Mouse (Mus musculus) CH12.LX (cell line): ENCODE measurements around the gene Ankar. TPM values are rescaled to one million over a fixed set of nuclear protein-coding genes. Genes with fewer than 3 reads are reported as not detected.

ENCODE experiments used
- DNase-seq: peaks from one replicate; pipeline ENCODE4 v3.0.0-alpha.2; 2013; ENCODE audit errors: extremely low read depth
- H3K27ac ChIP-seq: 2 replicates; pipeline ENCODE4 v1.5.1; 2012; ENCODE audit warnings: low read depth, mild to moderate bottlenecking, control low read depth, moderate library complexity; ENCODE audit not compliant: insufficient read depth
- H3K27me3 ChIP-seq: replicated peaks from 2 replicates; pipeline ENCODE3; 2012; ENCODE audit warnings: inconsistent platforms
- H3K36me3 ChIP-seq, 2 experiments: replicated peaks in 1 of 2; 2 replicates each; pipeline versions ENCODE3 to v1.6.1; 2012; ENCODE audit warnings: inconsistent platforms in 1 of 2, low read length in 1 of 2, mild to moderate bottlenecking in 1 of 2, mixed read lengths in 1 of 2, moderate library complexity in 1 of 2; ENCODE audit not compliant: control insufficient read depth in 1 of 2, insufficient read depth in 1 of 2
- H3K4me1 ChIP-seq, 2 experiments: 2 replicates each; pipeline ENCODE4 v1.6.1; 2012; ENCODE audit warnings: inconsistent platforms in 1 of 2, moderate library complexity in 1 of 2; ENCODE audit not compliant: insufficient read depth in 2 of 2, control insufficient read depth in 1 of 2
- H3K4me2 ChIP-seq: 2 replicates; pipeline ENCODE4 v1.6.1; 2012; ENCODE audit warnings: low read depth, mild to moderate bottlenecking, control low read depth; ENCODE audit not compliant: poor library complexity, insufficient read depth, severe bottlenecking
- H3K4me3 ChIP-seq, 3 experiments: fragments of 150-350 bp in 1 of 3; sonication (generic) in 1 of 3; replicated peaks in 1 of 3; 2 replicates each; pipeline versions ENCODE3 to v1.5.1; 2011 to 2012; ENCODE audit warnings: low read depth in 2 of 3, low read length in 2 of 3, mild to moderate bottlenecking in 2 of 3, moderate library complexity in 2 of 3, control low read depth in 1 of 3, improper control_type of control experiment in 1 of 3, inconsistent platforms in 1 of 3, mixed read lengths in 1 of 3; ENCODE audit not compliant: poor library complexity in 1 of 3
- H3K79me2 ChIP-seq: replicated peaks from 2 replicates; pipeline ENCODE4 v1.6.1; 2012; ENCODE audit warnings: mild to moderate bottlenecking, moderate library complexity; ENCODE audit not compliant: control insufficient read depth, poor library complexity, insufficient read depth, severe bottlenecking; ENCODE audit errors: extremely low read depth
- H3K9ac ChIP-seq: 2 replicates; pipeline ENCODE4 v1.6.1; 2012; ENCODE audit warnings: low read depth, mild to moderate bottlenecking, control low read depth, moderate library complexity; ENCODE audit not compliant: insufficient read depth
- H3K9me3 ChIP-seq: replicated peaks from 2 replicates; pipeline ENCODE3; 2012; ENCODE audit warnings: low read length, inconsistent platforms, mixed read lengths
- CTCF ChIP-seq, 2 experiments: IDR thresholded peaks in 1 of 2; conservative IDR thresholded peaks in 1 of 2; 2 replicates each; pipeline ENCODE4 v1.5.1; 2011 to 2012; ENCODE audit warnings: low read depth in 2 of 2, low read length in 2 of 2, improper control_type of control experiment in 1 of 2, inconsistent platforms in 1 of 2, mild to moderate bottlenecking in 1 of 2, moderate library complexity in 1 of 2
- MAX ChIP-seq: IDR thresholded peaks from 2 replicates; pipeline ENCODE4 v1.6.1; 2011; ENCODE audit warnings: low read length, improper control_type of control experiment
- USF1 ChIP-seq: IDR thresholded peaks from 2 replicates; pipeline ENCODE4 v1.6.1; 2014; ENCODE audit warnings: low read depth, mild to moderate bottlenecking, inconsistent platforms, low read length, improper control_type of control experiment
- dilution Hi-C: fragments of 300-500 bp; cut with MboI; formaldehyde crosslinking; loops from 2 replicates; pipeline ENCODE4 v1.14.3; 2020; ENCODE audit warnings: low sequenced_read_pairs; ENCODE audit not compliant: extremely low pct_unique_long_range_greater_than_20kb, extremely low pct_ligation_motif_present
- in situ Hi-C: fragments of 300-500 bp; cut with MboI; formaldehyde crosslinking; loops from 3 replicates; pipeline ENCODE4 v1.14.3; 2019; ENCODE audit warnings: low sequenced_read_pairs, low pct_ligation_motif_present, low pct_unique_long_range_greater_than_20kb, mixed read lengths
- polyA plus RNA-seq: library from polyadenylated mRNA; unstranded; fragments of >175 nt; gene quantifications from 2 replicates; pipeline ENCODE4 v1.2.1, GENCODE M21; 2012; ENCODE audit warnings: low read depth; ENCODE audit not compliant: insufficient read length
- total RNA-seq, 2 experiments: library from RNA; depleted of rRNA; stranded (reverse); fragments of 300-350 nt in 1 of 2; fragments of >200 nt in 1 of 2; gene quantifications; 2 replicates each; pipeline ENCODE4 v1.2.3; 2012 to 2014

Ankar gene
- total and polyA plus RNA-seq, 3 experiments = not detected

DNA sequence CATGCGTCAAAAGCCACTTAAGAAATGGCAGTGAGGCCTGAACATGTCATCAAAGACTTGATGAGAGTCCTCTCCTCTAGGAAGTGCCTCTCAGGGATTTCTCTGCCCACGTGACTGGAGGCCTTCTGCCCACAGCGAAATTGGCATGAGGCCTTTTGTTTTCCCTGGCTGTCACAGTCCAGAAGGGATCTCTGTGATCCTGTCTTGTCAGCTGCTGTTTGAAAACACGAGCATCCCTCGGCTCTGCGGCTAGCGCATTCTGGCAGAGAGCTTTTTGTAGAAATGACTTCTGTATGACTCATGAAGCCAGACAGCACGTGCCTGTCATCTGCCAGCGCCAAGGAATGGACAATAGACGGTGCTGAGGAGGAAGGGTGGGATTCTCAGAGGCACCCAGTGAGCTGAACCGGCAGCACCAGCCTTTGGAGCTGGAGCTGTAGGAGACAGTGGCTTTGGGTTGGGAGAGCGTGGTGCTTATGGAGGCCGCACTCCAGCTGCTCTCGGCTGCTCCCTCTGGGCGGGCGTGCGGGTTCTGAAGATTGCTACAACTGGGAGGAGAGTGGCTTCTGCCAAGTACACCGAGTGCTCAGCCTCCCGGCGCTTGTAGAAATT, 106.9 kb downstream of the Ankar start:
- TF ChIP-seq CTCF (conservative IDR thresholded peaks at IDR 0.05 in 1 of 2, IDR thresholded peaks at IDR 0.05 in 1 of 2; ENCODE audit: low read depth in 2 of 2, low read length in 2 of 2) (no peak), USF1 (no peak), MAX (no peak)
- Histone ChIP-seq H3K27me3 (no peaks in the 10 kb centered on the region), H3K27ac (no peak overlapping the region), H3K36me3 (peaks cover 73 to 96% of the 10 kb centered on the region in 2 experiments), H3K9me3 (no peaks in the 10 kb centered on the region), H3K9ac (no peak overlapping the region), H3K4me3 (no peak overlapping the region), H3K4me2 (no peak overlapping the region), H3K79me2 (no peaks in the 10 kb centered on the region; the same call in 1 of the 2 replicates), H3K4me1 (peaks cover 0 to 12% of the 10 kb centered on the region in 2 experiments; a peak in 3 of 4 replicates)
- dilution Hi-C loops = no loop called here
- DNase-seq = no peak
- in situ Hi-C loops = loop anchor here (25.0 kb wide), 1 partner anchor 269 kb away; the partner anchor contains the start of gene Igfbp5

Other genes with a start within 250 kb of the Ankar start
- gene March4, start 163.6 kb downstream of the Ankar start, total RNA-seq (2012; rRNA removed) = 0.04 TPM in 1 of 2 replicates, not detected in the other
- gene March4, start 163.6 kb downstream of the Ankar start, total RNA-seq (2014; rRNA removed) = 0.04 TPM in 1 of 2 replicates, not detected in the other
- 0.07 TPM in 1 of 2 replicates, not detected in the other for gene March4, start 163.6 kb downstream of the Ankar start, polyA plus RNA-seq
- 43.1 and 54.2 TPM in 2 replicates for gene Smarcal1, start 117.3 kb downstream of the Ankar start, total RNA-seq (2012; rRNA removed)
- 25.2 and 27.3 TPM in 2 replicates for gene Smarcal1, start 117.3 kb downstream of the Ankar start, total RNA-seq (2014; rRNA removed)
- 34.9 and 36.5 TPM in 2 replicates for gene Smarcal1, start 117.3 kb downstream of the Ankar start, polyA plus RNA-seq
- gene Rpl37a, start 10.7 kb upstream of the Ankar start, total RNA-seq (2012; rRNA removed) = 2,433 and 2,459 TPM in 2 replicates
- 1,302 and 1,462 TPM in 2 replicates for gene Rpl37a, start 10.7 kb upstream of the Ankar start, total RNA-seq (2014; rRNA removed)
- gene Rpl37a, start 10.7 kb upstream of the Ankar start, polyA plus RNA-seq = 1,181 and 1,419 TPM in 2 replicates
- 386 and 662 TPM in 2 replicates for gene Igfbp2, start 123.9 kb upstream of the Ankar start, total RNA-seq (2012; rRNA removed)
- gene Igfbp2, start 123.9 kb upstream of the Ankar start, total RNA-seq (2014; rRNA removed) = 264 and 294 TPM in 2 replicates
- 350 and 355 TPM in 2 replicates for gene Igfbp2, start 123.9 kb upstream of the Ankar start, polyA plus RNA-seq
- 0.04 and 0.08 TPM in 2 replicates for gene Igfbp5, start 174.3 kb upstream of the Ankar start, total RNA-seq (2012; rRNA removed)
- not detected in 2 replicates for gene Igfbp5, start 174.3 kb upstream of the Ankar start, total RNA-seq (2014; rRNA removed)
- 0.09 and 0.14 TPM in 2 replicates for gene Igfbp5, start 174.3 kb upstream of the Ankar start, polyA plus RNA-seq